Mouse (Mus musculus) embryonic facial prominence, embryonic 11.5 days (tissue): Measurements from ENCODE around the gene Crb3. TPM values are rescaled to one million over a fixed set of nuclear protein-coding genes. Genes with fewer than 3 reads are reported as not detected.

ENCODE experiments used
- ATAC-seq: fragments of 200-750 bp; cut with Nextera tagmentation; replicated peaks from 2 replicates; pipeline ENCODE4 v1.8.0; 2017; ENCODE audit warnings: low read depth; ENCODE audit not compliant: insufficient number of reproducible peaks, low FRiP score, low TSS enrichment
- DNase-seq: peaks from one replicate; pipeline ENCODE4 v3.0.0-alpha.2; 2015; ENCODE audit warnings: low spot score
- H3K27ac ChIP-seq: fragments of 300-500 bp; sonication (generic); replicated peaks from 2 replicates; pipeline ENCODE4 v1.5.1; 2014; ENCODE audit warnings: mild to moderate bottlenecking, low read depth, low read length, control low read depth
- H3K27me3 ChIP-seq: fragments of 300-500 bp; sonication (generic); 2 replicates; pipeline ENCODE4 v1.6.1; 2014; ENCODE audit warnings: mild to moderate bottlenecking, low read length, moderate library complexity, mixed read lengths; ENCODE audit not compliant: control insufficient read depth, insufficient read depth
- H3K36me3 ChIP-seq: fragments of 300-500 bp; sonication (generic); replicated peaks from 2 replicates; pipeline ENCODE4 v1.6.1; 2014; ENCODE audit warnings: low read depth, mild to moderate bottlenecking, low read length, moderate library complexity, mixed read lengths; ENCODE audit not compliant: control insufficient read depth, insufficient read depth
- H3K4me1 ChIP-seq: fragments of 300-500 bp; sonication (generic); 2 replicates; pipeline ENCODE4 v1.6.1; 2014; ENCODE audit warnings: low read length, mixed read lengths; ENCODE audit not compliant: control insufficient read depth, insufficient read depth
- H3K4me2 ChIP-seq: fragments of 300-500 bp; sonication (generic); 2 replicates; pipeline ENCODE4 v1.6.1; 2014; ENCODE audit warnings: low read depth, mild to moderate bottlenecking, control low read depth, low read length, moderate library complexity
- H3K4me3 ChIP-seq: fragments of 300-500 bp; sonication (generic); 2 replicates; pipeline ENCODE4 v1.5.1; 2014; ENCODE audit warnings: low read depth, low read length, control low read depth
- H3K9ac ChIP-seq: fragments of 300-500 bp; sonication (generic); replicated peaks from 2 replicates; pipeline ENCODE4 v1.6.1; 2014; ENCODE audit warnings: mild to moderate bottlenecking, control low read depth, low read length
- H3K9me3 ChIP-seq: fragments of 300-500 bp; sonication (generic); replicated peaks from 2 replicates; pipeline ENCODE4 v1.6.1; 2016; ENCODE audit warnings: mild to moderate bottlenecking, low read length, inconsistent platforms, mixed read lengths; ENCODE audit not compliant: control insufficient read depth
- WGBS: fragments of 180-500 bp; shearing (Covaris S2); extraction: QIAGEN DNeasy Blood & Tissue Kit; methylation state at CpG from one replicate; pipeline ENCODE4 v1.1.7; 2014; 5-methylcytosine and 5-hydroxymethylcytosine counted together
- polyA plus RNA-seq: library from polyadenylated mRNA; unstranded; fragments of >200 nt; fragmentation: Nextera tagmentation; extraction: Ambion mirVana; gene quantifications from 2 replicates; pipeline ENCODE4 v1.2.1, GENCODE M21; 2014

The Crb3 gene
- polyA plus RNA-seq, 1 experiment from 2014 or later: 5.1 TPM

DNA sequence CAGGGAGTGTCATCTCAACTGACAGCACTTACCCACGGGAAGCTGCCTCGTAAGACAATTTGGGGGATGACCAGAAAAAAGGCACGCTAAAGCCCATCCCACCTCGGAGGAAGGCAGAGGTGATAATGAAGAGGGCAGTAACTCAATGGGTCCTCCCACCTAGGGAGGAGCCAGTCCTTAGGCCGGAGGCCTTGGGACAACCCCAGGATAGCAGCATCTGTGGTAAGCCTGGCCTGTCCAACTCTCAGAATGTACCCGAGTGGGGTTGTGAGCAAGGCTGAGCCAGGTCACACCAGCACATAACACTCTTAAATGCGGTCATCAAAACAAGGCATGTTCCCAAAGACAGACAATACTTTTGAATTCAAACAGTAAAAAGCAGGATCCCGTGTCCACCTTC, 29.2 kb upstream of the Crb3 start:
- WGBS: 58% methylated on average over 8 of the region's 8 CpGs

DNA sequence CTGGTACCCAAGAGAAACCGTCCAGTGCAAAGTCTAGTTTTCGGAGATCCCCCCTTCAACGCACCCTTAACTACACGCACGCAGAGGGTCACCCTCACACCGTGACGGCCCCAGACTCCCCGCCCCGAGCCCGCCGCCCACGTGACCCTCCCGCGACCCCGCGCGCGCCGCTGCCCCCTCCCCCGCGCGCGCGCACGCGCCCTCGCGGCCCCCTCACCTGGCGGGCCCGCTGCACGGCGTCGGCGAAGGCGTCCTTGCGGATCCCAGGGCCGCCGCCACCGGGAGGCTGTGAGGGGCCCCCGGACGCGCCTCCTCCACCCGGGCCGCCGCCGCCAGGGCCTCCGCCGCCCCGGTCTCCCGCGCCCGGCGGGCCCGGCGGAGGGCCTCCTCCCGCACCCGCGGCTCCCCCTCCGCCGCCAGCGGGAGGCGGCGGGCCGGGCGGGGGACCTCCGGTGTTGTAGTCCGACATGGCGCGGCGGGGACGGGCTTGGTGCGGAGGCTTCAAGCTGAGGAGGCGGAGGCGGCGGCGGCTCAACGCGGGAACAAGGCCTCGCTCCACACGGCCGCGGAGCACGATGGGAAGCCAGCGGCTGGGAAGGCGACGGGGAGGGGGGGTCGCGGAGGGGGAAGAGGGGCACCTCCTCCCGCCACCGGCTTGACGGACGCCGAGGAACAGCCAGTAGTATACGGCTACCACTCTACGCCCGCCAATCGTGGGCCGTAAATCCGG, 27.8 kb upstream of the Crb3 start, which contains the start of gene Khsrp:
Gene Khsrp (minus strand): TSS at position 592 of the 730 bp plus-strand sequence.
- Histone ChIP-seq H3K9ac (peak within 1 kb of the TSS; percentile 99), H3K4me1 (no peaks in the 10 kb centered on the region), H3K4me2 (peak within 1 kb of the TSS; percentile 87), H3K9me3 (no peaks in the 10 kb centered on the region), H3K27me3 (no peaks in the 10 kb centered on the region), H3K27ac (peak within 1 kb of the TSS; percentile 91), H3K36me3 (peaks cover 3% of the 10 kb centered on the region), H3K4me3 (peak within 1 kb of the TSS; percentile 99)
- under 1% methylated on average over 68 of the region's 99 CpGs for WGBS
- peak; percentile 69 for DNase-seq
- ATAC-seq: no peak; the same call in 1 of the 2 replicates

More for the DNA sequence above, 29.2 kb upstream of the Crb3 start:
- no peak for DNase-seq
- no peak overlapping the region for H3K27ac ChIP-seq
- H3K4me1 ChIP-seq: no peaks in the 10 kb centered on the region
- H3K4me3 ChIP-seq: peak overlapping the region; percentile 99
- H3K36me3 ChIP-seq: peaks cover 15% of the 10 kb centered on the region
- no peak for ATAC-seq
- peak overlapping the region; percentile 99 for H3K9ac ChIP-seq
- H3K27me3 ChIP-seq: no peaks in the 10 kb centered on the region
- H3K4me2 ChIP-seq: peak overlapping the region; percentile 87
- no peaks in the 10 kb centered on the region for H3K9me3 ChIP-seq

DNA sequence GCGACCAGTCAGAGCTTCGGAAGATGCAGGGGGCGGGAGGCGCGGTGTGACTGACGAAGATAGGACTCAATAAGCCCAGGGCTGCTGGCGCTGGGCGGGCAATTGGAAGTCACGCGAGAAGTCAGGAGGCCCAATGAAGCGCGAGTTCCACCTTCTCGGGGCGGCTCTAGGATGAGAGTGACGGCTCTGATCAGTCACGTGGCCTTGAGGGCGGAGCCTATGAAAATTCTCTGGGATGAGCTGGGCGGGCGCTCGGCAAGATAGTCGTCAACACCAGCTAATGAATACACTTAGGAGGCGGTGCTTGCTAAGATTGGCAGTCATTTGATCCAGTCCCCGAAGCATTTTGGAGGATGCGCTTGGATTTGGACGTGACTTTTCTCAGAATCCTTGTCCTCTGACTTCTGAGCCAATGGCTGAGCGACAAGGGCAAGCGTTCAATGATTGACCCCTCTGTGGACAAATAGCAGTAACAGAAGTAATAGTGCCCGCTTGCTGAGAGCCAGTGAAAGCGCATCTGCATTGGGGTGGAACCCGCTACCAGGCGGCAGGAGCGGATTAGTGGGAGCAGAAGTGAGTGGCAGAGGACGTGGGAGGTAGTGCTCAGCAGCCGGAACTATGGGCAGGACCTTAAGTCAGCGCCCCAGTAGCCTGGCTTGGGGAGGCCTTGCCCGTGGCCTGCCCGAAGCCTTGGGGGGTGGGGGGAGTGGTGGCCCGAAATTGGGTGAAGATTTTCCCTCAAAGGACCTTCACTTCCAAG, 27.1 kb upstream of the Crb3 start:
- peaks cover 3% of the 10 kb centered on the region for H3K36me3 ChIP-seq
- H3K27me3 ChIP-seq: no peaks in the 10 kb centered on the region
- peak overlapping the region; percentile 25 for H3K4me2 ChIP-seq
- DNase-seq: peak; percentile 100
- H3K9me3 ChIP-seq: no peaks in the 10 kb centered on the region
- 1% methylated on average over 38 of the region's 38 CpGs for WGBS
- H3K27ac ChIP-seq: no peak overlapping the region; the same call in 1 of the 2 replicates
- no peaks in the 10 kb centered on the region for H3K4me1 ChIP-seq
- H3K9ac ChIP-seq: peak overlapping the region; percentile 41
- ATAC-seq: peak; percentile 98
- H3K4me3 ChIP-seq: peak overlapping the region; percentile 99

DNA sequence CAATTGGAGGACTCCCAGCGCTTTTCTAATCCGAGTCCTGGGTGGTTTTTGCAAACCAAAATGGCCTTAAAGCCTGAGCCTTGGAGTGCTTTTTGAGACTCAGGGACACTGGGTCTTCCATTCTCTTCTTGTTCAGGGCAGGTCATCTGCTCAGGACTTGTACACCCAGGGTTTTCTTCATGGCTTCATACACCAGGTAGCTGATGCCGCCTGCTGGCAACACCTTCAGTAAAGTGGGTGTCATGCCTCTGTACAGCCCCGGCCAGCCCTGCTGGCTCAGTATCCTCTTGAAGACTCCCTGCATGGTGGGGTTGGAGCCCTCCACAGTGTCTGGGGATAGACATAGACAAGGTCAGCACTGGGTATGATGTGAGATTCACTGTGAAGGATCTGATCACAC, 26.1 kb upstream of the Crb3 start:
- no peak overlapping the region for H3K4me3 ChIP-seq
- H3K36me3 ChIP-seq: peaks cover 2% of the 10 kb centered on the region
- ATAC-seq: no peak
- H3K9me3 ChIP-seq: no peaks in the 10 kb centered on the region
- no peak for DNase-seq
- 87% methylated on average over 4 of the region's 4 CpGs for WGBS
- H3K9ac ChIP-seq: no peak overlapping the region
- H3K27me3 ChIP-seq: no peaks in the 10 kb centered on the region
- no peaks in the 10 kb centered on the region for H3K4me1 ChIP-seq
- H3K27ac ChIP-seq: no peak overlapping the region
- peak overlapping the region; percentile 25; the same call in 1 of the 2 replicates for H3K4me2 ChIP-seq

DNA sequence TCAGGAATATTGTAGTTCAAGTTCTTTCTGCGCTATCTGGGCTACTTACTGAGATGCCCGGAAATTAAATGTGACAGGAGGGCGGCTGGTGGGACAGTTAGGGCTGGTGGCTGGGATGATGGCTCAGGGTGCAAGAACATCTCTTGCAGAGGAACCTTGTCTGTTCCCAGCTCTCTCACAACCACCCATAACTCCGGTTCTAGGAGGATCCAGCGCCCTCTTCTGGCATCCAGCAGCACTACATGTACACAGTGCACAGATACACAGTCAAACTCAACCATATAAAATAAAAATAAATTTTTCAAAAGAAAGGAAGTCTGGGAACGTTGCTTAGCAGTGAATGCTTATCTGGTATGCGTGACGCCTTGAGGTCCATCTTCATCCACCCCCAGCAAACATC, 19.9 kb upstream of the Crb3 start:
- WGBS: 39% methylated on average over 8 of the region's 8 CpGs
- ATAC-seq: no peak

DNA sequence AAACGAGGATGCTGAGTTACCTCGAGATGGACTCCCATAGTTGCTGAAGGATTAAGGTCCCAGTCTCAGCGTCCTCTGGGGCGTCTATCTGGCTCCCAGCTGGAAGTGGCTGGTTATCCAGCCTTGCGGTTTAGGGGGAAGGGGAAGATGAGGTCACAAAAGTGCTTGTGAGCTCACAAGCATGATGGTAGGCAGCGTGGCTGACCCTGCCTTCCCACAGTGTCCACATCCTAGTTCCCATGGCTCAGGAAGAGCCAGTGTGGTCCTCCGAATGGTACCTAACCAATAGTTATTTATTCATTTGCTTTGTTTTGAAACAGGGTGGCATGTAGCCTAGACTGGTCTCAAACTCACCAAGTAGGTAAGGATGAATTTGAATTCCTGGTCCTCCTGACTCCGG, 17.4 kb upstream of the Crb3 start, which contains the start of gene Slc25a41:
Gene Slc25a41 (minus strand): TSS at position 101 of the 400 bp plus-strand sequence.
- Histone ChIP-seq H3K9me3 (no peaks in the 10 kb centered on the region), H3K27me3 (no peaks in the 10 kb centered on the region), H3K4me3 (no peak within 1 kb of the TSS), H3K4me2 (no peak within 1 kb of the TSS), H3K36me3 (no peaks in the 10 kb centered on the region), H3K27ac (no peak within 1 kb of the TSS), H3K9ac (no peak within 1 kb of the TSS), H3K4me1 (no peaks in the 10 kb centered on the region)
- ATAC-seq (no peak), DNase-seq (no peak)
- 72% methylated on average over 8 of the region's 8 CpGs for WGBS

More for the DNA sequence above, 19.9 kb upstream of the Crb3 start:
- DNase-seq: no peak
- Histone ChIP-seq H3K27ac (no peak overlapping the region), H3K9ac (no peak overlapping the region), H3K36me3 (no peaks in the 10 kb centered on the region), H3K4me3 (no peak overlapping the region), H3K4me1 (no peaks in the 10 kb centered on the region), H3K9me3 (no peaks in the 10 kb centered on the region), H3K27me3 (no peaks in the 10 kb centered on the region), H3K4me2 (no peak overlapping the region)

DNA sequence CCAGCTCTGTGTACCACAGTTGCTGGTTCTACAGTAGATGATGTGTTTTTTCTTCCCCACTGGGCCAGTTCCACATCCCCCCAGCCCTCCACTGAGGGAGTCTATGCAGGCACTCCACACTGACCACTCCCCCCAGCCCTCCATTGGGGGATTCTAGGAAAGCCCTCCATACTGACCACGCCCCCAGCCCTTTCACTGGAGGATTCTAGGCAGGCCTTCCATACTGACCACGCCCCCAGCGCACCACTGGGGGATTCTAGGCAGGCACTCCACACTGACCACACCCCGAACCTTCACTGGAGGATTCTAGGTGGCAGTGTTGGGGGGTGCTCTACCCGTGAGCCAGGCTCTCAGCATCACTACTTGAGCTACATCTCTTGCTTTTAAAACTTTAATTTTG, 11.5 kb upstream of the Crb3 start:
- H3K9me3 ChIP-seq: no peaks in the 10 kb centered on the region
- H3K4me2 ChIP-seq: no peak overlapping the region
- no peak overlapping the region for H3K4me3 ChIP-seq
- ATAC-seq (no peak), DNase-seq (no peak)
- H3K36me3 ChIP-seq: no peaks in the 10 kb centered on the region; the same call in 1 of the 2 replicates
- no peaks in the 10 kb centered on the region for H3K27me3 ChIP-seq
- H3K9ac ChIP-seq: no peak overlapping the region
- H3K27ac ChIP-seq: no peak overlapping the region
- H3K4me1 ChIP-seq: no peaks in the 10 kb centered on the region
- 33% methylated on average over 5 of the region's 5 CpGs for WGBS

DNA sequence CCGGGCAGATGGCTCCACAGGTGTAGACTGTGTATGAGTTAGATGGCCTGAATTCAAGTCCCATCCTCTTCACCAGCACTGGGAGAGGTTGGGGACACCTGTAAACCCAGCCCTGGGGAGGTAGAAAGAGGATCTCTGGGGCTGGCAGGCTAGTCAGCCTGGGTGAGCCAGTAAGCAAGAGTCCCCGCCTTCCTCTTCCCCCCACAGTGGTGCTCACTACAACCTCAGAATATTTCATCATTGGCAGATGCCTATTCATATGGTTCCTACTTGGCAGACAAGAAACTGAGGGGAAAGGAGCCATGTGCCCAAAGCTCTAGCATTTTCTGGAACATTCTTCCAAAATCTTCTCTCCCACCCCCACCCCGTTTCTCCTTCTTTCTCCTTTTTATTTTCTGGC, 10.1 kb upstream of the Crb3 start:
- no peak overlapping the region for H3K27ac ChIP-seq
- WGBS: 94% methylated on average over 3 of the region's 3 CpGs
- H3K4me1 ChIP-seq: no peaks in the 10 kb centered on the region
- no peak overlapping the region for H3K4me2 ChIP-seq
- H3K9ac ChIP-seq: no peak overlapping the region
- H3K36me3 ChIP-seq: no peaks in the 10 kb centered on the region; the same call in 1 of the 2 replicates
- DNase-seq (no peak), ATAC-seq (no peak)
- no peaks in the 10 kb centered on the region for H3K9me3 ChIP-seq
- no peaks in the 10 kb centered on the region for H3K27me3 ChIP-seq
- H3K4me3 ChIP-seq: no peak overlapping the region
